Mouse (Mus musculus) spleen, adult 2 months (tissue): ENCODE data around the gene Arhgap33.

Experiments
- CTCF ChIP-seq: fragments of 200-500 bp; IDR thresholded peaks from 2 replicates; pipeline ENCODE4 v1.5.1; 2011; ENCODE audit warnings: mild to moderate bottlenecking, inconsistent platforms; ENCODE audit not compliant: insufficient read depth, insufficient read length, insufficient replicate concordance; ENCODE audit errors: extremely low read depth
- POLR2A ChIP-seq: fragments of 200-500 bp; IDR thresholded peaks from 2 replicates; pipeline ENCODE4 v1.6.1; 2011; ENCODE audit warnings: low read depth, low read length, inconsistent platforms

- TF ChIP-seq CTCF (no peak), POLR2A (no peak)
These were observed 30.2 kb upstream of the Arhgap33 start, which contains the start of gene Igflr1 for GRCm38 (mm10) chr7:30564970-30565571.
